Mouse (Mus musculus) testis, adult 2 months (tissue): ENCODE measurements around the gene Babam2.

ENCODE experiments used
- CTCF ChIP-seq: fragments of 200-500 bp; IDR thresholded peaks from 2 replicates; pipeline ENCODE4 v1.5.1; 2012; ENCODE audit warnings: low read depth, mild to moderate bottlenecking, inconsistent platforms, low read length, moderate library complexity; ENCODE audit not compliant: control insufficient read depth, insufficient read depth, insufficient replicate concordance
- POLR2A ChIP-seq: fragments of 200-500 bp; IDR thresholded peaks from 2 replicates; pipeline ENCODE4 v1.6.1; 2012; ENCODE audit warnings: low read depth, mild to moderate bottlenecking, inconsistent platforms, low read length, moderate library complexity; ENCODE audit not compliant: control insufficient read depth

- TF ChIP-seq POLR2A (no peak), CTCF (no peak)
Measured at GRCm38 (mm10) chr5:32055676-32056075, 358.2 kb downstream of the Babam2 start.
